Mouse (Mus musculus) cerebellum, adult 2 months (tissue): ENCODE measurements around the gene Lamp5.

ENCODE experiments used
- CTCF ChIP-seq: fragments of 200-500 bp; IDR thresholded peaks from 2 replicates; pipeline ENCODE4 v1.5.1; 2011; ENCODE audit warnings: low read depth, mild to moderate bottlenecking, control low read depth, low read length, moderate library complexity, borderline replicate concordance; ENCODE audit not compliant: insufficient read depth
- POLR2A ChIP-seq: fragments of 200-500 bp; IDR thresholded peaks from 2 replicates; pipeline ENCODE4 v1.6.1; 2011; ENCODE audit warnings: low read length, control low read depth, borderline replicate concordance; ENCODE audit not compliant: insufficient read depth

- TF ChIP-seq CTCF, result no peak
- TF ChIP-seq POLR2A, result no peak
Observed at GRCm38 (mm10) chr2:136064356-136064755, 12.3 kb downstream of the Lamp5 start.
